Mouse (Mus musculus) adrenal gland, adult 10 weeks (tissue): Measurements from ENCODE around the gene Zfp518b. TPM values are rescaled to one million over a fixed set of nuclear protein-coding genes. Genes with fewer than 3 reads are reported as not detected.

ENCODE experiments used
- polyA plus RNA-seq: library from polyadenylated mRNA; stranded (reverse); fragments of 350-450 nt; fragmentation: Illumina TruSeq; extraction: RNeasy Lipid Tissue Mini Kit (QIAGEN cat#74804); gene quantifications from one replicate; pipeline ENCODE4 v1.2.3, GENCODE M21; 2014; ENCODE audit warnings: low read depth, low replicate concordance

The Zfp518b gene
- polyA plus RNA-seq: 4.1 TPM

DNA sequence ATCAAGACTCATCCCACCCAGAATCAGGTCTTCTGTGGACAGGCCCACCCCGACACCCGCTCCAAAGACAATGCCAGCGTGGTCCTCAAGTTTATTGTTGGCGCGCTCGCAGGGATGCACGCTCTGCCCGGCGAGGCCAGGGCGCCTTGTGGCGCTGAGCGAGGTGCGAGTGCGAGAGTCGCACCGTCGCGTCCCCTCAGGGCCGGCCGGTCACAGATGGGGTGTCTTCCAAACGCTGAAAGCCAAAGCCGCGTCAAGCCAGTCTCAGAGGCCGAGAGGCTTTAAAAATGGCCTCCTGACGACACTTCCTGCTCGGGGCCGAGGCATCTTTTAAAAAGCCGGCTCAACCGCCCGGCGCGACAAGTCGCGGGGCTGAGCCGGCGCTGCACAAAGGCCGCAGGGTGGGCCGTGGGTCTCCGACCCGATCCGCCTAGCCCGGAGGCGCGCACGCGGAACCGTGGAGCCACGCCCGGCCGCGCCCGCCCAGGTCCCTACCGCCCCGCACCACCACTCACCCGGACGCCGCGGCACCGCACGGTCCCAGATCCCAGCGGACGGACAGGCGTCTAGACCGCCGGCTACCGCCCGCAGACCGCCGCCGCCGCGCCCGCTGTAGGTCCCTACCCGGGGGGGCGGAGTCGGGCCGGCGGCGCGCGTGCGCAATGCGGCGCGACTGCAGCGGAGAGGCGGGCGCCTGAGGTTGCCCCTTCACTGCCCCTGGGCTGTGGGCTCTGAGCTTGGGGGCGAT is at the start of gene Zfp518b:
TSS of gene Zfp518b (minus strand) at position 663 of the 748 bp plus-strand sequence.

Other genes starting within 250 kb of the Zfp518b start
- 0.58 TPM for gene Slc2a9, start 181.7 kb downstream of the Zfp518b start, polyA plus RNA-seq
- gene Wdr1, start 121.6 kb downstream of the Zfp518b start, polyA plus RNA-seq: 53.2 TPM
- not detected for gene Clnk, start 192.0 kb upstream of the Zfp518b start, polyA plus RNA-seq